Mouse (Mus musculus) G1E (cell line): Measurements from ENCODE around the gene Dync1li1.

Experiments
- CTCF ChIP-seq: IDR thresholded peaks from 2 replicates; pipeline ENCODE4 v1.5.1; 2012; ENCODE audit warnings: low read depth, low read length, inconsistent platforms, mixed read lengths
- GATA1 ChIP-seq: IDR thresholded peaks from 2 replicates; pipeline ENCODE4 v1.6.1; 2012; ENCODE audit warnings: borderline replicate concordance, low read length, inconsistent platforms, mixed read lengths
- GATA2 ChIP-seq: IDR thresholded peaks from 2 replicates; pipeline ENCODE4 v1.6.1; 2012; ENCODE audit warnings: low read depth, low read length, inconsistent platforms, borderline replicate concordance
- POLR2AphosphoS5 ChIP-seq: IDR thresholded peaks from 2 replicates; pipeline ENCODE4 v1.6.1; 2012; ENCODE audit warnings: low read depth, low read length, inconsistent platforms; ENCODE audit not compliant: insufficient replicate concordance
- TAL1 ChIP-seq: conservative IDR thresholded peaks from 2 replicates; pipeline ENCODE4 v1.6.1; 2012; ENCODE audit warnings: low read depth, low read length, inconsistent platforms, mixed read lengths

GRCm38 (mm10) chr9:114682193-114682592 lies 6.4 kb upstream of the Dync1li1 start:
- TF ChIP-seq CTCF: no peak
- TF ChIP-seq TAL1: no peak
- no peak for TF ChIP-seq GATA1
- TF ChIP-seq POLR2AphosphoS5: no peak
- no peak for TF ChIP-seq GATA2
